Mouse (Mus musculus) brain, adult 2 months (tissue): Measurements from ENCODE around the gene Msln.
A peak's percentile ranks its signal among the peaks of the same experiment; 100 is the strongest.

Source experiments
- DNase-seq: peaks from one replicate; pipeline ENCODE4 v3.0.0; 2011; ENCODE audit warnings: low read depth, low spot score

The Msln gene

GRCm38 (mm10) chr17:25754241-25754640 lies at the start of gene Msln:
Gene Msln, minus strand, starts transcription at chr17:25754378.
- no peak for DNase-seq

DNA sequence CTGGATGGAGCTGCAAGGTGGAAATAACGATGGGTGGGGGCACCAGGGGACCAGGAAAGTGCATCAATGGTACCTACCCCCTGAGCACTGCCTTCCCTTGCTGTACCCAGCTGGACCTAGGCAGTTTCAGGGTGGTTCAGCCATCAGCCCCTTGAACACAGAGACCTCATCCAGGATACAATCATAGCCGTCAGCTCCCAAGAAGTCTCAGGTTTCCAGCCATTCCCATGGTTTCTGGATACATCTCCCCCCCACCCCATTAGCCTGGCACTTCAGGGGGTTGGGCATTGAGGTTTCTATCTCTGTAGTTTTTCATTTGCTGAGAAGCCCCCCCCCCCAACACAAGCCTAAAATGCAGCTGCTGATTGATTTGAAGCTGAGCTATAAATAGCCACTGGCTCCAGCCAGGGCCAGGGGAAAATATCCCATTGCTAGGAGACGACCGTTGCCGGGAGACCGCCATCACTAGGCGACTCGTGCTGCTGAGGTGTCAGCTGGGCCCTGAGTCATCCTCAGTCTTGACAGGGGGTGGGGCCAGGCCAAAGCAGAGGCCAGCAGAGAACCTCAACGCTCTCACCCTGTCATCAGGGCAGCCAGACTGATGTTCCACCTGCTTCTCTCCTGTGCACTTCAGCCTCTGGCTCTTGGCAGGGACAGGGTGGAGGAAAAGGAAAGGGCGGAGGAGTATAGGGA lies 48.8 kb upstream of the Msln start:
- peak; percentile 94 for DNase-seq

- peak; percentile 84 for DNase-seq
Observed at GRCm38 (mm10) chr17:25801029-25801428, 46.9 kb upstream of the Msln start.

GRCm38 (mm10) chr17:25796951-25797369 lies 42.8 kb upstream of the Msln start, which contains the start of gene Metrn:
Gene Metrn, minus strand, starts transcription at chr17:25797136.
- peak; percentile 79 for DNase-seq

DNA sequence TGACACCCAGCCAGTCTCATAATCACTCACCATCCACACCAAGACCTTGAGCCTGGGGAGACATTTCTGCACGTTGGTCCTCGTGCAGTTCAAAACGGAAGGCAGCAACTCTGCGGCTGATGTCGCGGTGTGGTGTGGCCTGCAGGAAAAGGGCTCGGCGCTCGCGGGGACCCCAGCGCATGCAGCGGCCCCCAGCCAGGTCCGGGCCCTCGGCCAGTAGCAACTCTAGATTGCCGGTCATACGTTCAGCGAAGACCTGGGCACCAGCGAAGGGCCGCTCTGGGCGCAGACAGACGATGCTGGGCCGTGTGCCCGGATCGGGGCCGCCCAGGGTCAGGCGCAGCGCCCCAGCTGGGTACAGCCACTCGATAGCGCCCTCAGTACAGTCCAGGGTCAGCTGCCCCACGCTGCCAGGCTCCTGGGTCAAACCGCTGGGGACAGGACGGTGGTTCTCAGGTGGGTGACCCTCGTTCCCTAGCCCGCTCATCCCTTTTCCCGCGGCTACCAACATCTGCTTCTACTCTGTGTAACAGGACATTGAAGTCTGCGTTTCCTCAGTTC lies 42.1 kb upstream of the Msln start:
- DNase-seq = peak; percentile 56

- DNase-seq = peak; percentile 93
Observed at GRCm38 (mm10) chr17:25795609-25796092, 41.5 kb upstream of the Msln start, which contains the start of gene AC134908.4. Gene AC134908.4, minus strand, starts transcription at chr17:25795659.

DNA sequence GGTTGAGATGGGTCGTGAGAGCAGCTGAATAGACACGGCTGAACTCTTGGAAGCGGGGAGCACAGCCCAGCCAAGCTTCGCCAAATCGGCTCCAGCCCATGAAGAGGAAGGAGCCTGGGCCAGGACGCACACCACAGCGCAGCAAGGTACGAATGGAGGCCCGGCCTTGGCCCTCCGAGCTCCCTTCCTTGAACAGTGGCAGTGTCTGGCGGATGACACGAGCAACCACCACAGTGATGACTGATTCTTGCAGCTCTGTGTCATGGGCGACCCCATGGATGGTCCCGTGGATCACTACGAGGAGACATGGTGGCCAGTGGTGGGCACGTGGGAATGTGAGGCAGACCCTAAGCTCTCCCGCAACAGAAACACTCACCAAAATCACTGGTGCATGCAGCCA lies 40.8 kb upstream of the Msln start:
- DNase-seq = no peak

GRCm38 (mm10) chr17:25794197-25794596 lies 40.0 kb upstream of the Msln start:
- DNase-seq = no peak

DNA sequence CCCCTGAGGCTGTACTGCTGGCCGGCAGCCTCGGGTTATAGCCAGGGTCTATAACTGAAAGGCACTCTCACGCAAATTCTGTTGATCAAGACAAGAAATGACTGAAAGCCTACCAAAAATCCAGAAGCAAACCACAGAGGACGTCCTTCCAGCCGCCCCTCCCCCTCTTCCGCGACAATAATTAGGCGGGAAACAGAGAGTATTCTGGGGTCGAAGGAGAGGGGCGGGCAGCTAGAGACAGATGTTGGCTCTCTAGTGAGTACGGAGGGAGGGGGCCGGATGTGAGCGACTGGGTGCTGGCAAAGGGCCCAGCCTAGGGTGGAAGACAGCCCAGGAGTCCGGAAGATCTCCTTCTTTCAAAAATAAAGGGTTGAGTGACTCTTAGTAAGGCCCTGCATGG lies 38.4 kb upstream of the Msln start, which contains the start of gene Fam173a:
Fam173a (minus strand) TSS at position 287 of the 400 bp plus-strand sequence.
- peak; percentile 79 for DNase-seq

GRCm38 (mm10) chr17:25791843-25792527 lies 37.8 kb upstream of the Msln start:
- peak; percentile 94 for DNase-seq

- no peak for DNase-seq
Observed at GRCm38 (mm10) chr17:25791320-25791842, 37.2 kb upstream of the Msln start.

- no peak for DNase-seq
Observed at GRCm38 (mm10) chr17:25786781-25787504, 32.8 kb upstream of the Msln start.

GRCm38 (mm10) chr17:25786280-25786679 lies 32.1 kb upstream of the Msln start, which contains the start of gene Ccdc78:
Gene Ccdc78, plus strand, starts transcription at chr17:25786580.
- no peak for DNase-seq

DNA sequence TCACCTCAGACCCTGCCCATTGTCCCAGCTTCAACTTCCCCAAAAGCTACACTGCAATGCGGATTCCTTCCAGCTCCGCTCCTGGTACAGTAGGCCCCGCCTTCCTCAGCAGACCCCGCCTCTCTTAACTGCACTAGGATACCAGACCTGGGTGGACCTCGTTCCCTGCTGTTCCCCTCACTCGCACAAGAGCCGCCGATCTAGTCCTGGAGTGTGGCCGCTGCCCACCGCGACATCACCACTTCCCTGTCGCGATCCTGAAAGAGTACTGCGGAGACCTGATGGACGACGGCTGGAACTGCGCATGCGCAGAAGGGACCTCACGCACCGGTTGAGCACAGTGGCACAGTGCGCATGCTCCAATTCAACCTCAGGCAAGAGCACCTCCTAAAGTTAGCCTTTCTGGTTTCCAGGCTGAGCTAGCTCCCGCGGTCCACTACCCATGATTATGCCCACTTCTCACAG lies 31.1 kb upstream of the Msln start, which contains the start of gene Haghl:
Haghl (minus strand) TSS at position 393 of the 465 bp plus-strand sequence.
- peak; percentile 98 for DNase-seq

GRCm38 (mm10) chr17:25783861-25784574 lies 29.8 kb upstream of the Msln start:
- no peak for DNase-seq

GRCm38 (mm10) chr17:25783086-25783485 lies 28.9 kb upstream of the Msln start:
- no peak for DNase-seq

- no peak for DNase-seq
Observed at GRCm38 (mm10) chr17:25781339-25781738, 27.2 kb upstream of the Msln start.

- DNase-seq = no peak
Observed at GRCm38 (mm10) chr17:25777948-25778347, 23.8 kb upstream of the Msln start.

- no peak for DNase-seq
Observed at GRCm38 (mm10) chr17:25775318-25776062, 21.3 kb upstream of the Msln start.
